Mouse (Mus musculus) E14TG2a.4 (cell line): ENCODE measurements around the gene Gpr107.

Experiments used
- CTCF ChIP-seq: conservative IDR thresholded peaks from 2 replicates; pipeline ENCODE4 v1.5.1; 2014; ENCODE audit warnings: low read length
- NANOG ChIP-seq: IDR thresholded peaks from 2 replicates; pipeline ENCODE4 v1.6.1; 2014; ENCODE audit warnings: borderline replicate concordance, low read length, mixed read lengths
- POU5F1 ChIP-seq: IDR thresholded peaks from 2 replicates; pipeline ENCODE4 v1.6.1; 2014; ENCODE audit warnings: low read length, borderline replicate concordance

DNA sequence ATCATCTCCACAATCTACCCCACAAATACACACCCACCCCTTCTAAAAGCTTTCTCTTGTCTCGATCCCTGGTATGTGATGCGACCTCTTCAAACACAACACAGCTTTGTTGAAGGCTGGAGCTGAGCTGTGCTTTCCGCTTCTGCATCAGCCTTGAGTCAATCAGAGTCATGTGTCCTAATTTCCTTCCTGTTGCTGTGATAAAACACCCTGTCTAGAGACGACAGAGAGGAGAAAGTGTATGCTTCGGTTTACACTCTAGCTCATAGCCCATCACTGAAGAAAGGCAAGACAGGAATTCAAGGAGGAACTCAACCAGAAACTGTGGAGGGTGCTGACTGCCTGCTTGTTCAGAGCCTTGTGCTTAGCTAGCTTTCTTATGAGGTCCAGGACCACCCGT lies 43.9 kb upstream of the Gpr107 start:
- TF ChIP-seq CTCF (no peak), POU5F1 (no peak), NANOG (no peak)
